Mouse (Mus musculus) stomach, embryonic 16.5 days (tissue): ENCODE results near the gene Coa5. TPM values are rescaled to one million over a fixed set of nuclear protein-coding genes. Genes with fewer than 3 reads are reported as not detected.

Experiments
- ATAC-seq: fragments of 200-750 bp; cut with Nextera tagmentation; 2 replicates; pipeline ENCODE4 v1.8.0; 2017; ENCODE audit warnings: moderate number of reproducible peaks, moderate TSS enrichment; ENCODE audit not compliant: insufficient read depth, low FRiP score
- H3K27ac ChIP-seq: fragments of 300-500 bp; sonication (generic); 2 replicates; pipeline ENCODE4 v1.5.1; 2014; ENCODE audit warnings: low read length
- H3K27me3 ChIP-seq: fragments of 300-500 bp; sonication (generic); 2 replicates; pipeline ENCODE4 v1.6.1; 2014; ENCODE audit warnings: low read length, control low read depth, mixed read lengths; ENCODE audit not compliant: control insufficient read depth, insufficient read depth
- H3K36me3 ChIP-seq: fragments of 300-500 bp; sonication (generic); 2 replicates; pipeline ENCODE4 v1.6.1; 2014; ENCODE audit warnings: low read length; ENCODE audit not compliant: control insufficient read depth, insufficient read depth
- H3K4me1 ChIP-seq: fragments of 300-500 bp; sonication (generic); 2 replicates; pipeline ENCODE4 v1.6.1; 2014; ENCODE audit warnings: low read length, control low read depth, mixed read lengths; ENCODE audit not compliant: control insufficient read depth, insufficient read depth
- H3K4me2 ChIP-seq: fragments of 300-500 bp; sonication (generic); 2 replicates; pipeline ENCODE4 v1.6.1; 2014; ENCODE audit warnings: low read depth, low read length, mixed read lengths
- H3K4me3 ChIP-seq: fragments of 300-500 bp; sonication (generic); replicated peaks from 2 replicates; pipeline ENCODE4 v1.5.1; 2014; ENCODE audit warnings: mild to moderate bottlenecking, low read length
- H3K9ac ChIP-seq: fragments of 300-500 bp; sonication (generic); 2 replicates; pipeline ENCODE4 v1.6.1; 2014; ENCODE audit warnings: low read length
- H3K9me3 ChIP-seq: fragments of 300-500 bp; sonication (generic); replicated peaks from 2 replicates; pipeline ENCODE4 v1.6.1; 2016; ENCODE audit warnings: low read length, control low read depth; ENCODE audit not compliant: control insufficient read depth
- WGBS: fragments of 180-500 bp; shearing (Covaris S2); extraction: QIAGEN DNeasy Blood & Tissue Kit; methylation state at CpG from one replicate; pipeline ENCODE4 v1.1.7; 2014; 5-methylcytosine and 5-hydroxymethylcytosine counted together
- polyA plus RNA-seq: library from polyadenylated mRNA; unstranded; fragments of >200 nt; fragmentation: Nextera tagmentation; extraction: Ambion mirVana; gene quantifications from 2 replicates; pipeline ENCODE4 v1.2.1, GENCODE M21; 2015

Coa5 gene
- polyA plus RNA-seq, 1 experiment from 2014 or later, result 47.7 TPM

- H3K27me3 ChIP-seq, result no peaks in the 10 kb centered on the region
- H3K9ac ChIP-seq, result no peak overlapping the region
- H3K27ac ChIP-seq, result no peak overlapping the region
- no peak for ATAC-seq
- 77% methylated on average over 6 of the region's 6 CpGs for WGBS
- no peak overlapping the region for H3K4me3 ChIP-seq
- no peaks in the 10 kb centered on the region for H3K9me3 ChIP-seq
- H3K4me2 ChIP-seq, result no peak overlapping the region
- H3K36me3 ChIP-seq, result no peaks in the 10 kb centered on the region
- H3K4me1 ChIP-seq, result 0 out of 2 replicates have a peak, but pooled peaks cover 2% of the 10 kb centered on the region
Measured at GRCm38 (mm10) chr1:37471179-37472148, 41.6 kb upstream of the Coa5 start.

DNA sequence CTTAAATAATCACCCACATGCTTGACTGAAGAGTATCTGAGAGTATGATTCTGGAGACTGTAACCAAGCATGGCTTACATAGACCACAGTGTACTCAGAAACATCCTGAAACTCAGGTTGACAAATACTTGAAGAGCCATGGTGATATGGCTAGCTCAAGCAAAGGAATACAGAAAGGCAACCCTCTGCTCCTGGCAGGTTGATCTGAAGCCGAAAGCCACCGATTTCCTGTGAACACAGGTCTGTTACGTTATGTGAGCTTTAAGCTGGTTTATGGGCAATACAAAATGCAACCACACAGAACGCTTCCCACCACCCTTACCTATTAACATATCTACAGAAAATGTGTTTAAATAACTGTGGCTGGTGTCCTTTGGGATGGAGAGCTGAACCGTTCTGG lies 39.1 kb upstream of the Coa5 start:
- Histone ChIP-seq H3K4me3 (no peak overlapping the region), H3K4me2 (no peak overlapping the region), H3K4me1 (no peaks in the 10 kb centered on the region), H3K9me3 (no peaks in the 10 kb centered on the region), H3K27ac (no peak overlapping the region), H3K36me3 (no peaks in the 10 kb centered on the region), H3K9ac (no peak overlapping the region), H3K27me3 (no peaks in the 10 kb centered on the region)
- 93% methylated on average over 5 of the region's 5 CpGs for WGBS
- ATAC-seq, result no peak

- Histone ChIP-seq H3K27me3 (no peaks in the 10 kb centered on the region), H3K36me3 (no peaks in the 10 kb centered on the region), H3K9ac (no peak overlapping the region), H3K9me3 (no peaks in the 10 kb centered on the region), H3K4me3 (no peak overlapping the region), H3K27ac (no peak overlapping the region), H3K4me2 (no peak overlapping the region), H3K4me1 (no peaks in the 10 kb centered on the region)
- no peak for ATAC-seq
- 89% methylated on average over 4 of the region's 4 CpGs for WGBS
Measured at GRCm38 (mm10) chr1:37467806-37468205, 37.9 kb upstream of the Coa5 start.

DNA sequence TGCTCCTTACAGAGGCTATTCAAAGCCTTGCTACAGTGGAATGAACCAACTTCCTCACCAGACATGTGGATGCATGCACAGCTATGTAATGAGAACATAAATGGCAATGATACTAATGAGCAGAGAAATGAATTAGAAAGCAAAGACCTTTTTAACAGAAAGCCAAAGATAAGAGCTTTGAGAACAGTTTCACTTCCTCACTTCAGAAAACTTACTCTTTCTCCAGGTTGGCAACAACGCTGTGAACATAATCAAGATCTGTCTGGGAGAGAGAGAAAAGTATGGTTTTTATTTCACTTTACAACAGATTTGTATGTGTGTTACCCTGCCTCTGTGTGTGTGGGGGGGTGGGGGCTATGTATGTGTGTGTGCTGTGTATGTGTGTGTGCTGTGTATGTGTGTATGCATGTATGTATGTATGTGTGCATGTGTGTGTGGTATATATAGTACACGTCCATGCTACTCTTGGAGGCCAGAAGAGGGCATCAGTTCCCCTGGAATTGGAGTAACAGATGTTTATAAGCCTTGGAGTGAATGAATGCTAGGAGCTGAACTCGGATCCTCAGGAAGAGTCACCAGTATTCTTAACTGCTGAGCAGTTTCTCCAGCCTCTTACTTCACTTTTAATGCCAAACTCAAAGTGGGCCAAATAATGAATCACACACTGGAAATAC lies 36.6 kb upstream of the Coa5 start:
- Histone ChIP-seq H3K27ac (no peak overlapping the region), H3K9ac (no peak overlapping the region), H3K4me1 (no peaks in the 10 kb centered on the region), H3K4me2 (no peak overlapping the region), H3K27me3 (no peaks in the 10 kb centered on the region), H3K9me3 (no peaks in the 10 kb centered on the region), H3K36me3 (no peaks in the 10 kb centered on the region), H3K4me3 (no peak overlapping the region)
- ATAC-seq, result no peak
- WGBS, result 79% methylated on average over 3 of the region's 3 CpGs

GRCm38 (mm10) chr1:37464878-37465452 lies 35.1 kb upstream of the Coa5 start:
- no peak overlapping the region for H3K9ac ChIP-seq
- no peaks in the 10 kb centered on the region for H3K36me3 ChIP-seq
- H3K9me3 ChIP-seq, result no peaks in the 10 kb centered on the region
- H3K4me3 ChIP-seq, result no peak overlapping the region
- no peak overlapping the region for H3K27ac ChIP-seq
- ATAC-seq, result no peak
- no peaks in the 10 kb centered on the region for H3K4me1 ChIP-seq
- H3K27me3 ChIP-seq, result no peaks in the 10 kb centered on the region
- H3K4me2 ChIP-seq, result no peak overlapping the region
- 81% methylated on average over 10 of the region's 10 CpGs for WGBS

- Histone ChIP-seq H3K27ac (no peak overlapping the region), H3K4me2 (no peak overlapping the region), H3K4me3 (no peak overlapping the region), H3K4me1 (no peaks in the 10 kb centered on the region), H3K9me3 (no peaks in the 10 kb centered on the region), H3K9ac (no peak overlapping the region), H3K36me3 (0 out of 2 replicates have a peak, but pooled peaks cover 3% of the 10 kb centered on the region), H3K27me3 (no peaks in the 10 kb centered on the region)
- ATAC-seq, result no peak
- WGBS, result 91% methylated on average over 7 of the region's 7 CpGs
Measured at GRCm38 (mm10) chr1:37457546-37457945, 27.6 kb upstream of the Coa5 start.

- Histone ChIP-seq H3K9me3 (no peaks in the 10 kb centered on the region), H3K36me3 (peaks cover 3% of the 10 kb centered on the region; the same call in 1 of the 2 replicates), H3K27ac (no peak overlapping the region), H3K27me3 (no peaks in the 10 kb centered on the region), H3K4me2 (no peak overlapping the region), H3K9ac (no peak overlapping the region), H3K4me1 (no peaks in the 10 kb centered on the region), H3K4me3 (no peak overlapping the region)
- no peak for ATAC-seq
- WGBS, result 88% methylated on average over 8 of the region's 8 CpGs
Measured at GRCm38 (mm10) chr1:37451270-37451669, 21.4 kb upstream of the Coa5 start.

- Histone ChIP-seq H3K4me2 (no peak overlapping the region), H3K4me1 (no peaks in the 10 kb centered on the region), H3K9me3 (no peaks in the 10 kb centered on the region), H3K36me3 (peaks cover 6% of the 10 kb centered on the region; the same call in 1 of the 2 replicates), H3K9ac (no peak overlapping the region), H3K27me3 (no peaks in the 10 kb centered on the region), H3K4me3 (no peak overlapping the region), H3K27ac (no peak overlapping the region)
- ATAC-seq, result no peak
- 74% methylated on average over 10 of the region's 10 CpGs for WGBS
Measured at GRCm38 (mm10) chr1:37448361-37449095, 18.6 kb upstream of the Coa5 start.
